Mouse (Mus musculus) G1E (cell line): Measurements from ENCODE around the gene Defa35.
"Not testable (repeated sequence)": the region's sequence is repeated elsewhere in the genome, so short reads cannot be mapped to it uniquely, and the experiment has no call there.

Source experiments
- CTCF ChIP-seq: IDR thresholded peaks from 2 replicates; pipeline ENCODE4 v1.5.1; 2012; ENCODE audit warnings: low read depth, low read length, inconsistent platforms, mixed read lengths
- GATA1 ChIP-seq: IDR thresholded peaks from 2 replicates; pipeline ENCODE4 v1.6.1; 2012; ENCODE audit warnings: borderline replicate concordance, low read length, inconsistent platforms, mixed read lengths
- GATA2 ChIP-seq: IDR thresholded peaks from 2 replicates; pipeline ENCODE4 v1.6.1; 2012; ENCODE audit warnings: low read depth, low read length, inconsistent platforms, borderline replicate concordance
- TAL1 ChIP-seq: conservative IDR thresholded peaks from 2 replicates; pipeline ENCODE4 v1.6.1; 2012; ENCODE audit warnings: low read depth, low read length, inconsistent platforms, mixed read lengths

GRCm38 (mm10) chr8:21095950-21096349 lies 31.1 kb downstream of the Defa35 start, which contains the start of gene Gm14851:
- TF ChIP-seq CTCF, GATA1, TAL1, GATA2: not testable (repeated sequence)
